Comparison of ENCODE assay signal across 7 mouse cellular contexts in genomic region chr11:103808771-103809610, GRCm38 (mm10). TPM values are rescaled to one million over a fixed set of nuclear protein-coding genes. Genes with fewer than 3 reads are reported as not detected.
DNase-seq lines count a peak whose midpoint lies in the region; ATAC-seq lines count a peak whose summit lies in the region.

No protein-coding gene starts in this region.

- peaks cover 53% of the 10 kb centered on the region for H3K27me3 ChIP-seq in lung, embryonic 16.5 days (ENCODE audit: control insufficient read depth, insufficient read depth, low read depth, low read length)
- H3K27me3 ChIP-seq in forebrain, embryonic 12.5 days, result peaks cover 99% of the 10 kb centered on the region
- H3K27me3 ChIP-seq in limb, embryonic 15.5 days, result peaks cover 60% of the 10 kb centered on the region
- peaks cover 41% of the 10 kb centered on the region for H3K27me3 ChIP-seq in stomach, embryonic 14.5 days (ENCODE audit: control insufficient read depth, insufficient read depth, low read length)

- H3K9me3 ChIP-seq in lung, embryonic 16.5 days (ENCODE audit: control insufficient read depth, low read length), result peaks cover 5% of the 10 kb centered on the region; the same call in 1 of the 2 replicates
- peaks cover 8% of the 10 kb centered on the region; the same call in 1 of the 2 replicates for H3K9me3 ChIP-seq in forebrain, embryonic 12.5 days
- no peaks in the 10 kb centered on the region for H3K9me3 ChIP-seq in limb, embryonic 15.5 days
- H3K9me3 ChIP-seq in stomach, embryonic 14.5 days (ENCODE audit: control insufficient read depth, low read depth, low read length), result no peaks in the 10 kb centered on the region

- no peak for DNase-seq in lung, postnatal 36 days
- DNase-seq in B cell, adult 2 months, result no peak
- no peak for DNase-seq in urinary bladder, postnatal 4 days (ENCODE audit: low spot score in 2 of 2)

- no peak overlapping the region for H3K27ac ChIP-seq in lung, embryonic 16.5 days (ENCODE audit: low read length)
- H3K27ac ChIP-seq in forebrain, embryonic 12.5 days, result peak overlapping the region; percentile 53
- H3K27ac ChIP-seq in limb, embryonic 15.5 days, result no peak overlapping the region
- H3K27ac ChIP-seq in stomach, embryonic 14.5 days (ENCODE audit: low read length), result no peak overlapping the region

- no peaks in the 10 kb centered on the region for H3K36me3 ChIP-seq in lung, embryonic 16.5 days (ENCODE audit: control insufficient read depth, insufficient read depth, low read length)
- H3K36me3 ChIP-seq in forebrain, embryonic 12.5 days (replicated peaks), result no peaks in the 10 kb centered on the region
- H3K36me3 ChIP-seq in limb, embryonic 15.5 days, result no peaks in the 10 kb centered on the region
- H3K36me3 ChIP-seq in stomach, embryonic 14.5 days (ENCODE audit: control insufficient read depth, insufficient read depth, low read length), result no peaks in the 10 kb centered on the region

- no peak for ATAC-seq in lung, embryonic 16.5 days (ENCODE audit: low read depth)
- ATAC-seq in forebrain, embryonic 12.5 days (ENCODE audit: low FRiP score), result no peak
- no peak for ATAC-seq in limb, embryonic 15.5 days (ENCODE audit: insufficient number of reproducible peaks, low FRiP score, low TSS enrichment, low read depth)
- ATAC-seq in stomach, embryonic 14.5 days (ENCODE audit: insufficient number of reproducible peaks, insufficient read depth, low FRiP score, low read depth), result no peak

- peaks cover 6% of the 10 kb centered on the region for H3K4me1 ChIP-seq in lung, embryonic 16.5 days (replicated peaks; ENCODE audit: control insufficient read depth, insufficient read depth, low read length)
- H3K4me1 ChIP-seq in forebrain, embryonic 12.5 days, result peaks cover 44% of the 10 kb centered on the region
- H3K4me1 ChIP-seq in limb, embryonic 15.5 days, result peaks cover 21% of the 10 kb centered on the region
- peaks cover 6% of the 10 kb centered on the region; the same call in 1 of the 2 replicates for H3K4me1 ChIP-seq in stomach, embryonic 14.5 days (ENCODE audit: control insufficient read depth, insufficient read depth, low read length)

- peak overlapping the region; percentile 19; the same call in 1 of the 2 replicates for H3K9ac ChIP-seq in lung, embryonic 16.5 days (ENCODE audit: low read length)
- H3K9ac ChIP-seq in forebrain, embryonic 12.5 days, result peak overlapping the region; percentile 68; the same call in 1 of the 2 replicates
- H3K9ac ChIP-seq in limb, embryonic 15.5 days, result no peak overlapping the region
- no peak overlapping the region for H3K9ac ChIP-seq in stomach, embryonic 14.5 days (replicated peaks; ENCODE audit: low read depth, low read length)

- H3K4me3 ChIP-seq in lung, embryonic 16.5 days (ENCODE audit: low read length), result peak overlapping the region; percentile 60
- peak overlapping the region; percentile 55 for H3K4me3 ChIP-seq in forebrain, embryonic 12.5 days (replicated peaks)
- H3K4me3 ChIP-seq in limb, embryonic 15.5 days, result peak overlapping the region; percentile 52
- peak overlapping the region; percentile 51 for H3K4me3 ChIP-seq in stomach, embryonic 14.5 days (ENCODE audit: low read depth, low read length)

- WGBS in lung, embryonic 16.5 days, result 4% methylated on average over 29 of the region's 29 CpGs
- 2% methylated on average over 29 of the region's 29 CpGs for WGBS in forebrain, embryonic 12.5 days
- 7% methylated on average over 29 of the region's 29 CpGs for WGBS in limb, embryonic 15.5 days
- WGBS in stomach, embryonic 14.5 days, result 3% methylated on average over 29 of the region's 29 CpGs

- H3K4me2 ChIP-seq in lung, embryonic 16.5 days (ENCODE audit: low read depth, low read length), result peak overlapping the region; percentile 99
- H3K4me2 ChIP-seq in forebrain, embryonic 12.5 days, result peak overlapping the region; percentile 96
- H3K4me2 ChIP-seq in limb, embryonic 15.5 days, result peak overlapping the region; percentile 97
- H3K4me2 ChIP-seq in stomach, embryonic 14.5 days (replicated peaks; ENCODE audit: low read depth, low read length), result peak overlapping the region; percentile 99

RNA-seq across cellular contexts. Expression of gene Wnt3, which starts 35.0 kb away (rescaled TPM):
- polyA plus RNA-seq in lung, embryonic 16.5 days (2015; fragmentation: Nextera tagmentation; extraction: Ambion mirVana), result 0.14 and 0.35 TPM in 2 replicates
- 6.6 TPM in 2 replicates for polyA plus RNA-seq in forebrain, embryonic 12.5 days (2016; fragmentation: Nextera tagmentation; extraction: Ambion mirVana)
- 19.7 and 22.6 TPM in 2 replicates for polyA plus RNA-seq in limb, embryonic 15.5 days (2015; fragmentation: Nextera tagmentation; extraction: Ambion mirVana)
- polyA plus RNA-seq in stomach, embryonic 14.5 days (2014; fragmentation: Nextera tagmentation; extraction: Ambion mirVana), result 0.07 and 0.10 TPM in 2 replicates

RNA-seq across cellular contexts. Expression of gene Wnt9b, which starts 59.4 kb away (rescaled TPM):
- 0.10 TPM in 1 of 2 replicates, not detected in the other for polyA plus RNA-seq in lung, embryonic 16.5 days (2015; fragmentation: Nextera tagmentation; extraction: Ambion mirVana)
- polyA plus RNA-seq in forebrain, embryonic 12.5 days (2016; fragmentation: Nextera tagmentation; extraction: Ambion mirVana), result 0.40 and 0.69 TPM in 2 replicates
- 0.51 and 0.76 TPM in 2 replicates for polyA plus RNA-seq in limb, embryonic 15.5 days (2015; fragmentation: Nextera tagmentation; extraction: Ambion mirVana)
- polyA plus RNA-seq in stomach, embryonic 14.5 days (2014; fragmentation: Nextera tagmentation; extraction: Ambion mirVana), result 0.06 and 0.07 TPM in 2 replicates

Comparison
In these comparisons a context has a peak if more than half of its experiments do, and no peak if none do; other contexts are left out.
1. H3K9ac ChIP-seq: peak in lung, embryonic 16.5 days (single experiment) and forebrain, embryonic 12.5 days (single experiment); none in limb, embryonic 15.5 days (single experiment) and stomach, embryonic 14.5 days (single experiment).
2. Peak in every context shown above with its lines, with median percentiles within 50 percentile points of each other: H3K4me2 ChIP-seq and H3K4me3 ChIP-seq.